ENCODE assay signal across 8 mouse cellular contexts in genomic region chr16:77014321-77015211, GRCm38 (mm10). TPM values are rescaled to one million over a fixed set of nuclear protein-coding genes. Genes with fewer than 3 reads are reported as not detected.
DNase-seq lines count a peak whose midpoint lies in the region; ATAC-seq and TF ChIP-seq lines count a peak whose summit lies in the region.

No protein-coding gene starts in this region.

- peak overlapping the region; percentile 72 for H3K27ac ChIP-seq in kidney, embryonic 14.5 days (ENCODE audit: low read depth, low read length)
- H3K27ac ChIP-seq in forebrain, postnatal 0 days (ENCODE audit: low read depth, low read length): peak overlapping the region; percentile 79; the same call in 1 of the 2 replicates
- peak overlapping the region; percentile 97 for H3K27ac ChIP-seq in liver, postnatal 0 days (ENCODE audit: low read depth)

- H3K4me3 ChIP-seq in kidney, embryonic 14.5 days (ENCODE audit: low read length): peak overlapping the region; percentile 61
- H3K4me3 ChIP-seq in forebrain, postnatal 0 days (ENCODE audit: low read depth, low read length): peak overlapping the region; percentile 79
- H3K4me3 ChIP-seq in liver, postnatal 0 days (ENCODE audit: low read depth, low read length): peak overlapping the region; percentile 93

- no peak for ATAC-seq in kidney, embryonic 14.5 days (ENCODE audit: low FRiP score, low TSS enrichment)
- ATAC-seq in forebrain, postnatal 0 days: no peak
- ATAC-seq in liver, postnatal 0 days: no peak

- 2% methylated on average over 17 of the region's 17 CpGs for WGBS in kidney, embryonic 14.5 days
- WGBS in forebrain, postnatal 0 days: 2% methylated on average over 17 of the region's 17 CpGs
- 3% methylated on average over 17 of the region's 17 CpGs for WGBS in liver, postnatal 0 days (ENCODE audit: insufficient replicate concordance)

- no peak for DNase-seq in kidney, adult 18-20 months
- peak; percentile 41 for DNase-seq in Muller cell, postnatal 12 days (ENCODE audit: inconsistent ontology term)
- DNase-seq in forebrain, postnatal 0 days: no peak
- DNase-seq in liver, postnatal 0 days: peak; percentile 26
- DNase-seq in adrenal gland, postnatal 4 days (ENCODE audit: low spot score in 2 of 2): no peak
- no peak for DNase-seq in left cerebral cortex, adult 11 months (ENCODE audit: low spot score)
- no peak for DNase-seq in spleen, postnatal 36 days (ENCODE audit: low spot score in 2 of 2)

- no peak for TF ChIP-seq EP300 in liver, postnatal 0 days (IDR thresholded peaks at IDR 0.05; ENCODE audit: low read depth)

- H3K36me3 ChIP-seq in kidney, embryonic 14.5 days (ENCODE audit: control insufficient read depth, insufficient read depth, low read length): no peaks in the 10 kb centered on the region
- no peaks in the 10 kb centered on the region for H3K36me3 ChIP-seq in forebrain, postnatal 0 days (ENCODE audit: insufficient read depth)
- no peaks in the 10 kb centered on the region for H3K36me3 ChIP-seq in liver, postnatal 0 days (replicated peaks; ENCODE audit: insufficient read depth, low read length)

- no peaks in the 10 kb centered on the region for H3K27me3 ChIP-seq in kidney, embryonic 14.5 days (ENCODE audit: control insufficient read depth, insufficient read depth, low read length)
- H3K27me3 ChIP-seq in forebrain, postnatal 0 days (ENCODE audit: insufficient read depth, low read length): no peaks in the 10 kb centered on the region
- no peaks in the 10 kb centered on the region for H3K27me3 ChIP-seq in liver, postnatal 0 days (ENCODE audit: insufficient read depth, low read length)

- H3K9ac ChIP-seq in kidney, embryonic 14.5 days (ENCODE audit: low read depth, low read length): peak overlapping the region; percentile 85
- H3K9ac ChIP-seq in forebrain, postnatal 0 days: peak overlapping the region; percentile 74
- peak overlapping the region; percentile 93 for H3K9ac ChIP-seq in liver, postnatal 0 days (replicated peaks)

- H3K4me2 ChIP-seq in kidney, embryonic 14.5 days (replicated peaks; ENCODE audit: low read depth, low read length): peak overlapping the region; percentile 58
- peak overlapping the region; percentile 76 for H3K4me2 ChIP-seq in forebrain, postnatal 0 days (ENCODE audit: low read depth)
- peak overlapping the region; percentile 74 for H3K4me2 ChIP-seq in liver, postnatal 0 days (ENCODE audit: low read depth, low read length)

- peaks cover 5% of the 10 kb centered on the region; the same call in 1 of the 2 replicates for H3K4me1 ChIP-seq in kidney, embryonic 14.5 days (ENCODE audit: control insufficient read depth, insufficient read depth, low read length)
- H3K4me1 ChIP-seq in forebrain, postnatal 0 days (ENCODE audit: insufficient read depth): peaks cover 8% of the 10 kb centered on the region
- H3K4me1 ChIP-seq in liver, postnatal 0 days (ENCODE audit: insufficient read depth): peaks cover 25% of the 10 kb centered on the region

- TF ChIP-seq CTCF in forebrain, postnatal 0 days (IDR thresholded peaks at IDR 0.05; ENCODE audit: low read depth): no peak
- no peak for TF ChIP-seq CTCF in liver, postnatal 0 days (IDR thresholded peaks at IDR 0.05; ENCODE audit: low read depth)

- no peaks in the 10 kb centered on the region for H3K9me3 ChIP-seq in kidney, embryonic 14.5 days (ENCODE audit: control insufficient read depth, low read length)
- H3K9me3 ChIP-seq in forebrain, postnatal 0 days (ENCODE audit: low read length): no peaks in the 10 kb centered on the region
- no peaks in the 10 kb centered on the region for H3K9me3 ChIP-seq in liver, postnatal 0 days (ENCODE audit: low read length)

RNA-seq across cellular contexts. Expression of gene Usp25, which starts 1.1 kb away (rescaled TPM):
- 17.2 and 31.5 TPM in 2 replicates for polyA plus RNA-seq in kidney, embryonic 14.5 days (2014; fragmentation: Nextera tagmentation; extraction: Ambion mirVana)
- total RNA-seq in forebrain, postnatal 0 days (2014; rRNA removed): 16.4 and 18.6 TPM in 2 replicates
- 5.1 and 7.9 TPM in 2 replicates for polyA plus RNA-seq in forebrain, postnatal 0 days (2015; fragmentation: Nextera tagmentation; extraction: Ambion mirVana)
- polyA plus RNA-seq in liver, postnatal 0 days (2015; fragmentation: Nextera tagmentation; extraction: Ambion mirVana): 22.8 and 23.4 TPM in 2 replicates
- total RNA-seq in adrenal gland, postnatal 4 days (2021): 10 to 100 TPM; 51.3 to 54.0 TPM

Comparison
In these comparisons a context has a peak if more than half of its experiments do, and no peak if none do; other contexts are left out.
1. DNase-seq: peak in Muller cell, postnatal 12 days (single experiment) and liver, postnatal 0 days (single experiment); none in kidney, adult 18-20 months (single experiment), forebrain, postnatal 0 days (single experiment), adrenal gland, postnatal 4 days (0 of 2), left cerebral cortex, adult 11 months (single experiment) and spleen, postnatal 36 days (0 of 2).
2. Peak in every context shown above with its lines, with median percentiles within 50 percentile points of each other: H3K27ac ChIP-seq, H3K4me2 ChIP-seq, H3K4me3 ChIP-seq and H3K9ac ChIP-seq.